Mouse (Mus musculus): ENCODE data around the gene Utp14a. TPM values are rescaled to one million over a fixed set of nuclear protein-coding genes. Genes with fewer than 3 reads are reported as not detected.

The Utp14a gene
- polyA plus RNA-seq, 1 experiment from 2014 or later = 18.3 TPM

GRCm38 (mm10) chrX:48271671-48272070 is 15.0 kb downstream of the Utp14a start:
- peak; percentile 57 for ATAC-seq
- POLR2A ChIA-PET = interaction anchor here (1.0 kb wide), 1 partner anchor 13 kb away, joined by 3 read pairs; no protein-coding TSS in a partner anchor
- peaks cover 7% of the 10 kb centered on the region for H3K27me3 ChIP-seq
- no peak for TF ChIP-seq CTCF (IDR thresholded peaks at IDR 0.05)
- no peak for DNase-seq (ENCODE audit: low read depth, low spot score)
- CTCF ChIA-PET = interaction anchor here (0.9 to 1.3 kb wide), 2 partner anchors 11 to 139 kb away, joined by 3 to 4 read pairs; no protein-coding TSS in a partner anchor
- in situ Hi-C loops (cut with MboI; ENCODE audit: low pct_unique_long_range_greater_than_20kb) = loop anchor here (10.0 kb wide), 3 partner anchors 133 to 277 kb away; partner anchors contain the start of gene Elf4

GRCm38 (mm10) chrX:48274634-48275033 is 18.0 kb downstream of the Utp14a start:
- ATAC-seq (no peak), DNase-seq (ENCODE audit: low read depth, low spot score) (no peak)
- no peak for TF ChIP-seq CTCF (IDR thresholded peaks at IDR 0.05)
- CTCF ChIA-PET = no interaction called here
- peaks cover 7% of the 10 kb centered on the region for H3K27me3 ChIP-seq
- in situ Hi-C loops (cut with MboI; ENCODE audit: low pct_unique_long_range_greater_than_20kb) = loop anchor here (10.0 kb wide), 3 partner anchors 130 to 280 kb away; partner anchors contain the start of gene Elf4
- POLR2A ChIA-PET = no interaction called here

GRCm38 (mm10) chrX:48278103-48278502 is 21.4 kb downstream of the Utp14a start:
- no peak for TF ChIP-seq CTCF (IDR thresholded peaks at IDR 0.05)
- ChIA-PET CTCF (interaction anchor here (0.8 to 1.2 kb wide), 5 partner anchors 9 to 184 kb away, joined by 3 to 4 read pairs (median 4); no protein-coding TSS in a partner anchor), POLR2A (no interaction called here)
- no peak for ATAC-seq
- DNase-seq (ENCODE audit: low read depth, low spot score) = no peak
- H3K27me3 ChIP-seq = peaks cover 7% of the 10 kb centered on the region
- in situ Hi-C loops (cut with MboI; ENCODE audit: low pct_unique_long_range_greater_than_20kb) = loop anchor here (10.0 kb wide), 3 partner anchors 127 to 283 kb away; partner anchors contain the start of gene Elf4

GRCm38 (mm10) chrX:48284386-48285005 is 27.8 kb downstream of the Utp14a start:
- no peak for TF ChIP-seq CTCF (IDR thresholded peaks at IDR 0.05)
- no peaks in the 10 kb centered on the region for H3K27me3 ChIP-seq
- ATAC-seq (peak; percentile 80), DNase-seq (ENCODE audit: low read depth, low spot score) (peak; percentile 15)
- CTCF ChIA-PET = interaction anchor here (1.0 kb wide), 1 partner anchor 8 kb away, joined by 3 read pairs; no protein-coding TSS in a partner anchor
- in situ Hi-C loops (cut with MboI; ENCODE audit: low pct_unique_long_range_greater_than_20kb) = no loop called here
- POLR2A ChIA-PET = interaction anchor here (1.1 kb wide), 1 partner anchor 13 kb away, joined by 3 read pairs; no protein-coding TSS in a partner anchor

GRCm38 (mm10) chrX:48285006-48285650 is 28.5 kb downstream of the Utp14a start:
- ChIA-PET CTCF (no interaction called here), POLR2A (interaction anchor here (1.1 kb wide), 1 partner anchor 13 kb away, joined by 3 read pairs; no protein-coding TSS in a partner anchor)
- in situ Hi-C loops (cut with MboI; ENCODE audit: low pct_unique_long_range_greater_than_20kb) = no loop called here
- peak; percentile 66 for ATAC-seq
- DNase-seq (ENCODE audit: low read depth, low spot score) = peak; percentile 2
- no peak for TF ChIP-seq CTCF (IDR thresholded peaks at IDR 0.05)
- no peaks in the 10 kb centered on the region for H3K27me3 ChIP-seq

- H3K27me3 ChIP-seq = no peaks in the 10 kb centered on the region
- no peak for TF ChIP-seq CTCF (IDR thresholded peaks at IDR 0.05)
- POLR2A ChIA-PET = no interaction called here
- ATAC-seq (no peak), DNase-seq (ENCODE audit: low read depth, low spot score) (no peak)
- CTCF ChIA-PET = no interaction called here
- in situ Hi-C loops (cut with MboI; ENCODE audit: low pct_unique_long_range_greater_than_20kb) = no loop called here
Measured at GRCm38 (mm10) chrX:48285651-48286021, 29.0 kb downstream of the Utp14a start.

- ATAC-seq = no peak
- no peak for TF ChIP-seq CTCF (IDR thresholded peaks at IDR 0.05)
- DNase-seq (ENCODE audit: low read depth, low spot score) = no peak
- ChIA-PET CTCF (interaction anchor here (1.3 kb wide), 1 partner anchor 8 kb away, joined by 4 read pairs; no protein-coding TSS in a partner anchor), POLR2A (no interaction called here)
- in situ Hi-C loops (cut with MboI; ENCODE audit: low pct_unique_long_range_greater_than_20kb) = no loop called here
- H3K27me3 ChIP-seq = no peaks in the 10 kb centered on the region
Measured at GRCm38 (mm10) chrX:48286488-48286887, 29.8 kb downstream of the Utp14a start.

- ChIA-PET CTCF (no interaction called here), POLR2A (no interaction called here)
- no peak for DNase-seq (ENCODE audit: low read depth, low spot score)
- no peak for ATAC-seq
- no peaks in the 10 kb centered on the region for H3K27me3 ChIP-seq
- TF ChIP-seq CTCF (IDR thresholded peaks at IDR 0.05) = no peak
- in situ Hi-C loops (cut with MboI; ENCODE audit: low pct_unique_long_range_greater_than_20kb) = no loop called here
Measured at GRCm38 (mm10) chrX:48288008-48288407, 31.3 kb downstream of the Utp14a start.

- ATAC-seq (no peak), DNase-seq (ENCODE audit: low read depth, low spot score) (no peak)
- in situ Hi-C loops (cut with MboI; ENCODE audit: low pct_unique_long_range_greater_than_20kb) = no loop called here
- ChIA-PET POLR2A (no interaction called here), CTCF (no interaction called here)
- TF ChIP-seq CTCF (IDR thresholded peaks at IDR 0.05) = no peak
- H3K27me3 ChIP-seq = peaks cover 4% of the 10 kb centered on the region
Measured at GRCm38 (mm10) chrX:48291413-48291812, 34.8 kb downstream of the Utp14a start.

GRCm38 (mm10) chrX:48305356-48305755 is 48.7 kb downstream of the Utp14a start:
- no peak for TF ChIP-seq CTCF (IDR thresholded peaks at IDR 0.05)
- DNase-seq (ENCODE audit: low read depth, low spot score) = no peak
- peaks cover 3% of the 10 kb centered on the region for H3K27me3 ChIP-seq
- in situ Hi-C loops (cut with MboI; ENCODE audit: low pct_unique_long_range_greater_than_20kb) = no loop called here
- ChIA-PET CTCF (interaction anchor here (1.1 kb wide), 1 partner anchor 9 kb away, joined by 4 read pairs; no protein-coding TSS in a partner anchor), POLR2A (no interaction called here)
- no peak for ATAC-seq
